Mouse (Mus musculus): ENCODE results near the gene Stk39. TPM values are rescaled to one million over a fixed set of nuclear protein-coding genes. Genes with fewer than 3 reads are reported as not detected.
A peak's percentile ranks its signal among the peaks of the same experiment; 100 is the strongest.

Gene Stk39
- polyA plus RNA-seq, 1 experiment from 2014 or later, result 25.1 TPM

- Histone ChIP-seq H3K4me2 (ENCODE audit: low read length) (no peak overlapping the region), H3K9ac (ENCODE audit: low read depth, low read length) (no peak overlapping the region), H3K4me1 (ENCODE audit: control insufficient read depth, insufficient read depth, low read depth, low read length) (no peaks in the 10 kb centered on the region), H3K27ac (ENCODE audit: low read depth, low read length) (no peak overlapping the region), H3K9me3 (ENCODE audit: control insufficient read depth, low read length) (no peaks in the 10 kb centered on the region), H3K36me3 (ENCODE audit: control insufficient read depth, insufficient read depth, low read length) (0 out of 2 replicates have a peak, but pooled peaks cover 2% of the 10 kb centered on the region), H3K27me3 (replicated peaks; ENCODE audit: control insufficient read depth, insufficient read depth, low read length) (no peaks in the 10 kb centered on the region), H3K4me3 (ENCODE audit: low read length) (no peak overlapping the region)
- 13% methylated on average over 6 of the region's 6 CpGs for WGBS
- ATAC-seq, result 0 out of 2 replicates have a peak, but pooled peaks have one; percentile 29
These were observed 121.4 kb downstream of the Stk39 start for GRCm38 (mm10) chr2:68350621-68351020.

- no peak overlapping the region for H3K4me3 ChIP-seq (ENCODE audit: low read length)
- H3K4me1 ChIP-seq (ENCODE audit: control insufficient read depth, insufficient read depth, low read depth, low read length), result no peaks in the 10 kb centered on the region
- H3K4me2 ChIP-seq (ENCODE audit: low read length), result 0 out of 2 replicates have a peak overlapping the region, but pooled peaks have one; percentile 24
- 0 out of 2 replicates have a peak, but pooled peaks cover 2% of the 10 kb centered on the region for H3K36me3 ChIP-seq (ENCODE audit: control insufficient read depth, insufficient read depth, low read length)
- ATAC-seq, result peak; percentile 61
- no peaks in the 10 kb centered on the region for H3K27me3 ChIP-seq (replicated peaks; ENCODE audit: control insufficient read depth, insufficient read depth, low read length)
- H3K9me3 ChIP-seq (ENCODE audit: control insufficient read depth, low read length), result no peaks in the 10 kb centered on the region
- H3K9ac ChIP-seq (ENCODE audit: low read depth, low read length), result no peak overlapping the region
- WGBS, result 57% methylated on average over 24 of the region's 24 CpGs
- no peak overlapping the region for H3K27ac ChIP-seq (ENCODE audit: low read depth, low read length)
These were observed 122.3 kb downstream of the Stk39 start for GRCm38 (mm10) chr2:68349593-68350383.

- ATAC-seq, result no peak
- Histone ChIP-seq H3K36me3 (ENCODE audit: control insufficient read depth, insufficient read depth, low read length) (0 out of 2 replicates have a peak, but pooled peaks cover 2% of the 10 kb centered on the region), H3K27ac (ENCODE audit: low read depth, low read length) (no peak overlapping the region), H3K27me3 (replicated peaks; ENCODE audit: control insufficient read depth, insufficient read depth, low read length) (no peaks in the 10 kb centered on the region), H3K9me3 (ENCODE audit: control insufficient read depth, low read length) (no peaks in the 10 kb centered on the region), H3K4me3 (ENCODE audit: low read length) (no peak overlapping the region), H3K9ac (ENCODE audit: low read depth, low read length) (no peak overlapping the region), H3K4me2 (ENCODE audit: low read length) (no peak overlapping the region), H3K4me1 (ENCODE audit: control insufficient read depth, insufficient read depth, low read depth, low read length) (no peaks in the 10 kb centered on the region)
- 70% methylated on average over 12 of the region's 12 CpGs for WGBS
These were observed 123.1 kb downstream of the Stk39 start for GRCm38 (mm10) chr2:68348966-68349365.

DNA sequence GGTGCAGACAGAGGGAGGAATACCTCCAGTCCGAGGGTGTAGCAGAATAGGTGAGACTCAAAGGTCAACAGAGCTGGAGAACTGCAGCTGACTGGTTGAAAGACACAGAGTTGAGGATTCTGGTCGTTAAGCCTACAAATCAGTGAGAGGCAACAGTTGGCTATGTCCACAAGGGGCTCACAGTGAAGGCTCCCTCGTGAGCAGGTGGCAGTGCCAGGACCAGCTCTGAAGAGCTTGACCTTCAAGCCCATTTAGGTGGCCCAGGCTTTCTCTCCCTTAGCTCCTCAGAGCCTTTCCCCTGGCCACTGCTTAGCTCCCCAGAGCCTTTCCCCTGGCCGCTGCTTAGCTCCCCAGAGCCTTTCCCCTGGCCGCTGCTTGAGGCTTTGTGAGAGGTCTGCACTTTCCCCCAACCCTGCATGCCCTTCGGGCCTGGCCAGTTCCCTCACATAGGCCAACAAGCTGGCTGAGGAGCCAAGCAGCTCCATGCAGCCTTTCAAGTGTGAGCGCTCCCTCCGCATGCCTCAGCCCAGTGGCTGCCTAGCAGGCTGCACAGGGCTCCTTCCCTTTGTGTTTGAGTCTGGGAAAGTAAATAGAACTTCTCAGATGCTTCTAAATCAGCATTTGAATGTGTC is 125.3 kb downstream of the Stk39 start:
- Histone ChIP-seq H3K4me2 (ENCODE audit: low read length) (no peak overlapping the region), H3K36me3 (ENCODE audit: control insufficient read depth, insufficient read depth, low read length) (peaks cover 8% of the 10 kb centered on the region; the same call in 1 of the 2 replicates), H3K27ac (ENCODE audit: low read depth, low read length) (no peak overlapping the region), H3K9me3 (ENCODE audit: control insufficient read depth, low read length) (no peaks in the 10 kb centered on the region), H3K9ac (ENCODE audit: low read depth, low read length) (no peak overlapping the region), H3K27me3 (replicated peaks; ENCODE audit: control insufficient read depth, insufficient read depth, low read length) (no peaks in the 10 kb centered on the region), H3K4me1 (ENCODE audit: control insufficient read depth, insufficient read depth, low read depth, low read length) (no peaks in the 10 kb centered on the region), H3K4me3 (ENCODE audit: low read length) (no peak overlapping the region)
- 33% methylated on average over 8 of the region's 8 CpGs for WGBS
- peak; percentile 90 for ATAC-seq

GRCm38 (mm10) chr2:68345269-68345668 is 126.8 kb downstream of the Stk39 start:
- Histone ChIP-seq H3K27me3 (replicated peaks; ENCODE audit: control insufficient read depth, insufficient read depth, low read length) (no peaks in the 10 kb centered on the region), H3K9ac (ENCODE audit: low read depth, low read length) (no peak overlapping the region), H3K27ac (ENCODE audit: low read depth, low read length) (no peak overlapping the region), H3K4me2 (ENCODE audit: low read length) (no peak overlapping the region), H3K36me3 (ENCODE audit: control insufficient read depth, insufficient read depth, low read length) (peaks cover 8% of the 10 kb centered on the region; the same call in 1 of the 2 replicates), H3K9me3 (ENCODE audit: control insufficient read depth, low read length) (no peaks in the 10 kb centered on the region), H3K4me1 (ENCODE audit: control insufficient read depth, insufficient read depth, low read depth, low read length) (no peaks in the 10 kb centered on the region), H3K4me3 (ENCODE audit: low read length) (no peak overlapping the region)
- WGBS, result 77% methylated on average over 9 of the region's 9 CpGs
- no peak for ATAC-seq

DNA sequence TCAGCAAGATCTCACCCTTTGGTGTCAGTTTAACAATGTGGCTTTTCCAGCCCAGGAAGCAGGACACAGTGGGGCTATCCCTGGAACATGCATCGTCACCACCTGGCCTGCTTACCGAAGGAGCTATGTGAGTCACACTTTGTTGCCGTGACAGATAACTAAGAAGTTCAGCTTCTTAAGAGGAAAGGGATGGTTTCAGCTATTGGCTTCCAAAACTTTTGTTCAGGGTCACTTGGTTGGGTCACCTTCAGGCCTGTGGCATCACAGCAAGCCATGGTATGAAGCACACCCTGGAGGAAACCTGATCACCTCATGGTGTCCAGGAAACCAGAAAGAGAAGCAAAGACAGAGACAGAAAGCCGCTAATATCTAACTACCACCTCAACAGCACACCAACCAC is 128.3 kb downstream of the Stk39 start:
- WGBS, result 94% methylated on average over 4 of the region's 4 CpGs
- H3K4me1 ChIP-seq (ENCODE audit: control insufficient read depth, insufficient read depth, low read depth, low read length), result no peaks in the 10 kb centered on the region
- H3K4me3 ChIP-seq (ENCODE audit: low read length), result no peak overlapping the region
- no peak for ATAC-seq
- no peaks in the 10 kb centered on the region for H3K27me3 ChIP-seq (replicated peaks; ENCODE audit: control insufficient read depth, insufficient read depth, low read length)
- H3K4me2 ChIP-seq (ENCODE audit: low read length), result no peak overlapping the region
- H3K36me3 ChIP-seq (ENCODE audit: control insufficient read depth, insufficient read depth, low read length), result peaks cover 8% of the 10 kb centered on the region; the same call in 1 of the 2 replicates
- H3K27ac ChIP-seq (ENCODE audit: low read depth, low read length), result no peak overlapping the region
- no peak overlapping the region for H3K9ac ChIP-seq (ENCODE audit: low read depth, low read length)
- H3K9me3 ChIP-seq (ENCODE audit: control insufficient read depth, low read length), result no peaks in the 10 kb centered on the region

GRCm38 (mm10) chr2:68342122-68342646 is 129.9 kb downstream of the Stk39 start:
- H3K9ac ChIP-seq (ENCODE audit: low read depth, low read length), result no peak overlapping the region
- WGBS, result 92% methylated on average over 7 of the region's 7 CpGs
- H3K4me3 ChIP-seq (ENCODE audit: low read length), result no peak overlapping the region
- no peak for ATAC-seq
- H3K27ac ChIP-seq (ENCODE audit: low read depth, low read length), result no peak overlapping the region
- peaks cover 8% of the 10 kb centered on the region; the same call in 1 of the 2 replicates for H3K36me3 ChIP-seq (ENCODE audit: control insufficient read depth, insufficient read depth, low read length)
- no peaks in the 10 kb centered on the region for H3K9me3 ChIP-seq (ENCODE audit: control insufficient read depth, low read length)
- H3K4me1 ChIP-seq (ENCODE audit: control insufficient read depth, insufficient read depth, low read depth, low read length), result no peaks in the 10 kb centered on the region
- no peak overlapping the region for H3K4me2 ChIP-seq (ENCODE audit: low read length)
- no peaks in the 10 kb centered on the region for H3K27me3 ChIP-seq (replicated peaks; ENCODE audit: control insufficient read depth, insufficient read depth, low read length)

- Histone ChIP-seq H3K27me3 (replicated peaks; ENCODE audit: control insufficient read depth, insufficient read depth, low read length) (no peaks in the 10 kb centered on the region), H3K4me3 (ENCODE audit: low read length) (no peak overlapping the region), H3K27ac (ENCODE audit: low read depth, low read length) (no peak overlapping the region), H3K4me1 (ENCODE audit: control insufficient read depth, insufficient read depth, low read depth, low read length) (no peaks in the 10 kb centered on the region), H3K36me3 (ENCODE audit: control insufficient read depth, insufficient read depth, low read length) (no peaks in the 10 kb centered on the region), H3K9ac (ENCODE audit: low read depth, low read length) (no peak overlapping the region), H3K9me3 (ENCODE audit: control insufficient read depth, low read length) (no peaks in the 10 kb centered on the region), H3K4me2 (ENCODE audit: low read length) (no peak overlapping the region)
- no peak for ATAC-seq
- WGBS, result 88% methylated on average over 6 of the region's 6 CpGs
These were observed 135.2 kb downstream of the Stk39 start for GRCm38 (mm10) chr2:68336913-68337312.

- H3K27ac ChIP-seq (ENCODE audit: low read depth, low read length), result no peak overlapping the region
- no peak for ATAC-seq
- H3K9ac ChIP-seq (ENCODE audit: low read depth, low read length), result no peak overlapping the region
- H3K27me3 ChIP-seq (replicated peaks; ENCODE audit: control insufficient read depth, insufficient read depth, low read length), result no peaks in the 10 kb centered on the region
- no peaks in the 10 kb centered on the region for H3K36me3 ChIP-seq (ENCODE audit: control insufficient read depth, insufficient read depth, low read length)
- 40% methylated on average over 5 of the region's 5 CpGs for WGBS
- no peak overlapping the region for H3K4me2 ChIP-seq (ENCODE audit: low read length)
- H3K9me3 ChIP-seq (ENCODE audit: control insufficient read depth, low read length), result no peaks in the 10 kb centered on the region
- no peak overlapping the region for H3K4me3 ChIP-seq (ENCODE audit: low read length)
- H3K4me1 ChIP-seq (ENCODE audit: control insufficient read depth, insufficient read depth, low read depth, low read length), result no peaks in the 10 kb centered on the region
These were observed 137.1 kb downstream of the Stk39 start for GRCm38 (mm10) chr2:68334945-68335344.
